Mouse (Mus musculus) kidney, adult 11 months (tissue): ENCODE results near the gene Ywhah.
"Not testable (repeated sequence)": the region's sequence is repeated elsewhere in the genome, so short reads cannot be mapped to it uniquely, and the experiment has no call there.

Source experiments
- DNase-seq: peaks from one replicate; pipeline ENCODE4 v3.0.0; 2022

Ywhah gene

DNA sequence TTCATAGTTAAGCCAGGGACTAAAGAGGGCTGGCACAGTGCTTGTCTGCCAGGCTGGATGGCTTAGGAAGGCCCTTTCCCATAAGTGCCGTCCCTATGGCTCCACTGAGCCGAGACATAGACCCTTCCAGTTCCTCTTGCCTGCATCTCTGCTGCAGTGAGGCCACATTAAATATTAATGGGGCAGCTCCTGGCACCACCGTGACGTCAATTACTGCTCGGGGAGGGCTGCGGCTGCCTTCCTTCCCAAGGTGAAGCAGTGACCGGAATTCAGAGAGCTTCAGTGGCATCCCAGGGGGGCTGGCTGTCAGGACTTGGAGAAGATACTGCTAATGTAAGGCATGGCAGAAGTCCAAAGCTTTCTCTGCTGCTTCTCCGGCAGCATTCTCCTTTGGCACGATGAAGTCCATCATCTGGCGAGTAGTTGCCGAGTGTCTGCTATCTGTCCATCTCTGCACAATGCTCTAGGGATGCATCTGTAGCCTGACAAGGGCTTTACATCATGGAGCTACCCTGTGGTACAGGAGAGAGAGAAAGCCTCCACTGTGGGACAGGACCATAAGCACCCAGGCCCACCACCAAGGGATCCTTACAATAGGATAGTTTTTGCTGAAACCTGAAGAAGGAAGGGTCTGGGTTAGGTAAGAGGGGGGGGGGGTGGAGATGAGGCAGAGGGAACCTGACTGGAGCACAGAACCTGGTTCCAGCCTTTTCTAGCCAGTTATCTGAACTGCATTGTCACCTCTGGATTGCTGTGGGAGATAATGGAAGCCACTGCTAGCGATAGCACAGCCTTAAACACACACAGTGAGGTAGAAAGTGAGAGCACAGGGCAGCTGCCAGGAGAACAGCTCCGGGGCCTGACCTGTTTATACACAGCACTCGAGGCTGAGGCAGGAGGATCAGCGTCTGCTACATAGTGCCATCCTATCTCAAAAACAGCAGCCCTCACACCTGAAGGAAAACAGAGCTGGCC, 7.2 kb upstream of the Ywhah start:
- DNase-seq = no peak

DNA sequence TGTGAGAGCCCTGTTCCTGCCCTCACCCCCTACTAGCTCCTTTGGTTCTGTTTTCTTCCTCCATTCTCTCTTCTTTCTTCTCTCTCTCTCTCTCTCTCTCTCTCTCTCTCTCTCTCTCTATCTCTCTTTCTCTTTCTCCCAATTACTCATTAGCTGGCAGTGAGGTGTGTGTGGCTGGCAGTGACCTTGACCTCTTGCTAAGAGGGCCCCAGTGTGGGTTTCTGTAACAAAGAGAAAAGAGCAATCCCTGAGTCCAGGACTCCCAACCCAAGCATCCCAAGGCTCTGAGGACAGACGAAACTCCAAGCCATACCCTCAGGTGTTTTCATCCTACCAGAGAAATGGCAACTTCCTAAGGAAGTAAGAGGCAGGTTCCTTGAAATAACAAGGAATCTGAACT, 4.5 kb upstream of the Ywhah start:
- DNase-seq = no peak

DNA sequence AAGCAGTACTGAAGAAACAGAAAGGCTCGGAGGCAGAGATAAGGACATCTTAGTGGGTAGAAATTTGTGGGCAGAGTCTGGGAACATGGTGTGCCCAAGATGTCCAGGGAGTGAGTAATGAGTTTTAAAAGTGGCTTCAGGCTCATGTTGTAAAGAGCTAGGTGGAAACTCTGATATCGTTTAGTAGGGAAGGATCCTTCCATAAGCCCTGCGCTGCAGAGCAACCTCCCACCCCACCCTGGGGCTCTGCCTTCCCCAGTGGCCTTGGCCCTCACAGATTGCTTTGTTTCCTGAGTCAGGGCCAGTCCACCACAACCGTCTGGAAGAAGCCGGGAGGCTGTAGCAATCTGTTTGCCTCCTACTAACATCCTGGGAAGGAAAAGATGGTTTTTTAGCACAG, 3.0 kb upstream of the Ywhah start:
- DNase-seq = no peak

DNA sequence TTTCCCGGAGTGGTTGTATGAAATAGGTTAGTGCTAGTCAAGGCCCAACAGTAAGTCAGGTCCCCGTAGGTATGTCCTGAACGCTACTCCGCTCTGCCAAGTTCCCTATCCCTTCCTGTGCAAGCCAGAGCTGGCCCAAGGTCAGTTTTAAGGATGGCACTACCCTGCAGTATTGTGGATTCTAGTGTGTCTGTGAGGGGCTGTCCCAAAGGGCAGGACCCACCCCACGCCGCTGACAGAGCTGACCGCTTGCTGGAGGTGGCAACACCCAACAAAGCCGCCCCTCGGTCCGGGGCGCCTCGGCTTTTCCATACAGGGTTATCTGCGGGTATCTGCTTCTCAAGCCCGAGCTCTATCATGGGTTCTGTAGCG, 441 bp upstream of the Ywhah start:
- DNase-seq = no peak

DNA sequence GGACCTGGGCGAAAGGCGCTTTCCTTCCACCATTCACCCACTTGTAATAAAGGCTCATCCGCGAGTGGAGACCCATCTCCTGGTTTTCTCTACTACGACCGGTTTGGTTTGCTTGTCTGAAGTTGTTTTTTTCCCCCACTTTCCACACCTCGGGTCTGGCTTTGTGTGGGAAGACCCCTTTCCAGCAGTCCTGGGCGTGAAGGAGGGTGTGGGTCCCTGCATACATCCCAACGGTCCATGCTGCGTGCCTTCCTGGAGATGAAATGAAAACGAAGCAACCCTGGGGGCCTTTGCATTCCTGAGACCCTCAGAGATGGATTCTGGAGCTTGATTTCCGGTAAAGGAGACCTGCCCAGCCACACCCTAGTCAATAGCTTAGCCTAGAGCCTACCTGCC, 808 bp downstream of the Ywhah start:
- DNase-seq = no peak

DNA sequence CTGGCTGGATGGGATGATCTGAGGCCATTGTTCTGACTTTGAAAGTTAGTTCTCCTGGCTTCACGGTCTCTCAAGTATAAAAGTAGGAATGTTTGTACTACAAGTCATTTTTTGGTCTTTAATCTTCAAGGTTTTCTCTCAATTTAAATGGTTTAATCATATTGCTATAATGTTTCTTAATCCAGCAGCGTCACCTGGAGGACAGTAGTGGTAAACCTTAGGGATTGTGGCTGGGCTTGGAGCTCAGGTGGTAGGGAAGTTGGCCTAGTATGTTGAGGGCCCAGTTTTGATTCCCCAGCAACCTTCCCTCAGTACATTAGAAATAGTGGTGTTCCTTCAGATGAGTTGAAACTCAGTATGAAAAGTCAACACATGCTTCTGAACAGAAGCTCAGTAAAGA, 3.0 kb downstream of the Ywhah start:
- DNase-seq = no peak

DNA sequence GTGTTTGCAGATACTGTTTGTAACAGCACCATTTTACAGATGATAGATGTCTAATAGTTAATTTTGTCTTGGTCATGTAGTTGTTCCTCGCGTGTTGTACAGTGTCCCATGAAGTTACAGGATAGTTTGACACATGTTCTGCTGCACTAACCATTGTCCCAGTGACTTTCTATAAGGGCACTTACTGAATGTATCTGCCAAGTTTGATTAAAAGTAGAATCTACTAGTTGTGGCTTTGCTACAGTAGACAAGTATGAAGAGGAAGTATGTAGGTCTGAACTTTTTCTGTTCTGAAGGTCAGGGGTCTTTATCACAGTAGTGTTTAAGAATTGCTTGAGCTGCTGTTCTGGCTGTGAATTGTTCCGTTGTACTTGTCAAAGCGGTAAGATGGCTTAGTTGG, 4.7 kb downstream of the Ywhah start:
- no peak for DNase-seq

DNA sequence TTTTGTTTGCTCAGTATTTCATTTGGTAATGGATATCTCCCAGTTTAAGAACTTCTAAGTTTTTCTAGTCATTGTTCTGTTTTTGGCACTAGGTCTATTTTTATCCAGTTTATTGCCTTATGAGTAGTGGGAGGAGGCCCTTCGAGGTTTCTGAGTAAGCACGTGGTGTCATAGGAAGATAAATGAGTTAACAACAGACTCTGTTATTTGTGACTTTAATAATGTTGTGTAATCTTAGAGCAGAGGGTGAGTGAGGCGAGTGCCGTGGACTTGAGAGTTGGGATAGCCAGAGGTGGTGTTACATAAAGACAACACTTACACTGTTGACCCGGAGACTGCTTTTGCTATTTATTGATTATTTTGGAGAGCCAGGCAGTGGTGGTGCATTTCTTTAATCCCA, 5.9 kb downstream of the Ywhah start:
- no peak for DNase-seq

DNA sequence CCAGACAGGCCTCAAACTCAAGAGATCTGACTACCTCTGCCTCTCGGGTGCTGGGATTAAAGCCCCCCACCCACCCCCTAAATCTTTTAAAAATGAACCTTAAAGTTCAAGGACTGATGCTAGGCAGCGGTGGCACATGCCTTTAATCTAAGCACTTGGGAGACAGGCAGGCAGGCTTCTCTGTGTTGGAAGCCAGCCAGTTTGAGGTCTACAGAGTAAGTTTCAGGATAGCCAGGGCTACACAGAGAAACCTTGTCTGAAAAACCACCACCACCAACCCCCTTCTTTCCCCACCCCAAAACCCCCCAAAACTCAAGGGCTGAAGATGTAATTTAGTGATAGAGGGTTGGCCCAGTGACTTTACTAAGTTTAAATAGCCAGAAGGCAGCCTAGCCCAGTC, 10.0 kb downstream of the Ywhah start:
- DNase-seq = no peak

DNA sequence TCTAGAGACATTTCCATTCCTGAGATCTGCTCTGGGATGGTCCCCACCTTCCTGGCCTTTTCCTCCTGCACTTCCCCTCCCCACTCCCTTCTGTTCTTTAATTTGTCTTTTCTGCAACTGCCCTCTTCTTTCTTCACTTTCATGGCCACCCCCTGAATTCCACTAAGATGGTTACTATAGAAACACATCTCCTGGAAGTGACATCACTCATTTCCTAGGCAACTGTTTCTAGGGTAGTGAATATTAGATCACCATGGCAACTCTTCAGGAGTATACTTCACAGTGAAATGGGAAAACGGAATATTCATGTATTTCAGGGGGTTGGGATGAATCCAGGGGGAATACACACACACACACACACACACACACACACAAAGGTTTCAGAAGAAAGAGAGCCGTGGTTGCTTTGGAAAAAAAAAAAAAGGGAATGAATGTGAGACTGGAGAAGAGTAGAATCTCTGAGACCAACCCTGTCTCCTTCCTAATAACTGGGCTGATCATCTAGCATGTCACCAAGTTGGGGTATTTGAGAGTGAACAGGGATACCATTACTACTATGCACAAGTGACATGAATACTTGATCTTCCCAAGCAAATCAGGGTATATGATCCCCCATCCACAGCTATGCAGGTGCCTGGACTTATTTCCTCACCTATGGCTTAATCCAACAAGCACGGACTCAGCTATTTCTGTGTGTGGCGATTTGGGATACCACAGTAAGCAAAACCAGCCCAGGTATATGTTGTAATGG, 12.0 kb downstream of the Ywhah start:
- no peak for DNase-seq

DNA sequence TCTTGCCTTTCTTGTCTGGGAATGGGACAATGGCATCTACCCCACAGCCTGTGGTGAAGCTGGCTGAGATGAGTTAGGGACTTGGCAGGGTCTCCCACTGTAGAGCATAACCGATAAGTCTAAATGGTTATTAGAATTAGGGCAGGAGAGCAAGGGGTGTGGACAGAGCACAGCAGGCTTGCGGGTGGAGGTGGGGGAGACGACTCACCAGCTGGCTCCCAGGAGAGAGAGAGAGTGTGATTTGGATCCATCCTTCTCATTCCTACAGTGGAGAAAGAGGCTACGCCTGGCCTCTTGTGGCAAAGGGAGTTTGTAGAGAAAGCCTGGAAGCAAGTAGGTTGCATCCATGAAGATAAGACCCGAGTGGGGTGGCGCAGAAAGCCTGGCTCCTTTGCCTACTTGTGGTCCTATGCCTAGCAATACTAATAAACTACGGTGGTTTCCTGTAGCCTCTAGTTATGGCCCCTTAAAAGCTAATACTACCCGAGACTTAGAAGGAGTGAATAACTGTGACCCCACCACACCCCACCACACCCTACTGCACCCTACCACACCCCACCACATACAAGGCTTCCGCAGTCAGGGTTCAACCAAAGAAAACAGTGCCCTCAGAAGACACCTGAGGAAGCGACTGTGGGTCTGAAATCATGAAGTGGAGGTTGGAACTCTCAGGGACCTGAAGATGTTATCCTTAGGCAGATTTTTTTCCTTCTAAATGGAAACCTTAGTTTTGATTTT, 13.6 kb downstream of the Ywhah start:
- DNase-seq = no peak

DNA sequence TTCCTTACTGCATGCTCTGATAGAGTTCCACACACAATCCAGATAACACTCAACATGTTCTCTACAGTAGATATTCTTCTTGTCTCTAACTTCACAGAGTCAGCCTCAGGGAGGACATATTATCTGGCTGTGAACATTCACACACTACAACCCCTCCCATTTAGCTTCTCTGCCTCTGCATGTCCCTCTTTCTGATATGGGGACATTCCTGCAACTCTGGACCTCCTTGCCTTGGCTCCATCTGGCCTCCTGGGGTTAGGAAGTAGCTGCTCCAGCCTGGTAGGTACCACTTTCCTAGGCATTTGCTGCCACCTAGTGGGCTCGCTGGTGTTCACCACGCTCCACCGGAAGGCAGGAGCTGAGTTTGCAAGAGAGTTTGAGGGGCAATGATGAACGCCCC, 14.5 kb downstream of the Ywhah start:
- DNase-seq = peak; percentile 58

DNA sequence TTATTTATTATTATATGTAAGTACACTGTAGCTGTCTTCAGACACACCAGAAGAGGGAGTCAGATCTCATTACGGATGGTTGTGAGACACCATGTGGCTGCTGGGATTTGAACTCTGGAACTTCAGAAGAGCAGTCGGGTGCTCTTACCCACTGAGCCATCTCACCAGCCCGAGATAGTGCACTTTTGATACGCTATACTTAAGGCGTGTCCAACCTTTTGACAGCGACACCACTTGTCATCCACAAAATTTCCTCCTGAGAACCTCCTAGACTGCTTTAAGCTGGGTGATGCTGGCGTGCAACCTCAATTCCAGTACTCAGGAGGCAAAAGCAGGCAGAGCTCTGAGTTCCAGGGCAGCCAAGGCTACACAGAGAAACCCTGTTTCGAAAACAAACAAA, 15.0 kb downstream of the Ywhah start:
- DNase-seq = not testable (repeated sequence)

DNA sequence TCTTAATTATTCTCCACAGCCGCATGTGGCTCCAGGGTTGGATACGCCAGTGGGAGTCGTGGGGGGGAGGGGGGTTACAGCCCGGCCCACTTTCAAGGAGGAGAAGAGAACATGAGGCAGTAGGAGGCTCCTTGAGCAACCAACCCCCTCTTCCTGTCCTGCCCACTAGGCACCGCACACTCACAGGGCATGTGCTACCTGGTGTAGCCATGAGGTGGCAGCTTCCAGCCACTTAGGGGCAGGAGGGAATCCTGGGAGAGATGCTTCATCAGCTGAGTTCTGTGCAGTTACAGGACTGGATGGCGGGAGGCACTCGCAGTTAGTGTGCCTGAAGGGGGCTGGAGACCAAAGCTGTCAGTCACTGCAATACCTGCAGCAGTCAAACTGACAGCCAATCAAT, 15.5 kb downstream of the Ywhah start:
- DNase-seq = no peak

DNA sequence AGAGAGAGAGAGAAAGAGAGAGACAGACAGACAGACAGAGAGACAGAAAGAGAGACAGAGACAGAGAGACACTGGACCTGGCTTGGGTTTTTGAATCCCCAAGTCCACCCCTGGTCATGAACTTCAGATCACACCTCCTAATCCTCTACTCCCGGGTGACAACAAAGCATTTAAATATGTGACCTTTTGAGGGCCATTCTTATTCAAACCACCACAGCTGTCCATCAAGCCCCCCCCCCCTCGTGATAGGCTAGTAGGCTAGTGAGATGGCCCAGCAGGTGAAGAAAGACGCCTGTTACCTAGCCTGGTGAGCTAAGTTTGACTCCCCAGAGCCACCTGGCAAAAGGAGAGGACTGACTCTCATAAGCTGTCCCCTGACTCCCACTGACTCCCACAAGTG, 16.3 kb downstream of the Ywhah start:
- no peak for DNase-seq

DNA sequence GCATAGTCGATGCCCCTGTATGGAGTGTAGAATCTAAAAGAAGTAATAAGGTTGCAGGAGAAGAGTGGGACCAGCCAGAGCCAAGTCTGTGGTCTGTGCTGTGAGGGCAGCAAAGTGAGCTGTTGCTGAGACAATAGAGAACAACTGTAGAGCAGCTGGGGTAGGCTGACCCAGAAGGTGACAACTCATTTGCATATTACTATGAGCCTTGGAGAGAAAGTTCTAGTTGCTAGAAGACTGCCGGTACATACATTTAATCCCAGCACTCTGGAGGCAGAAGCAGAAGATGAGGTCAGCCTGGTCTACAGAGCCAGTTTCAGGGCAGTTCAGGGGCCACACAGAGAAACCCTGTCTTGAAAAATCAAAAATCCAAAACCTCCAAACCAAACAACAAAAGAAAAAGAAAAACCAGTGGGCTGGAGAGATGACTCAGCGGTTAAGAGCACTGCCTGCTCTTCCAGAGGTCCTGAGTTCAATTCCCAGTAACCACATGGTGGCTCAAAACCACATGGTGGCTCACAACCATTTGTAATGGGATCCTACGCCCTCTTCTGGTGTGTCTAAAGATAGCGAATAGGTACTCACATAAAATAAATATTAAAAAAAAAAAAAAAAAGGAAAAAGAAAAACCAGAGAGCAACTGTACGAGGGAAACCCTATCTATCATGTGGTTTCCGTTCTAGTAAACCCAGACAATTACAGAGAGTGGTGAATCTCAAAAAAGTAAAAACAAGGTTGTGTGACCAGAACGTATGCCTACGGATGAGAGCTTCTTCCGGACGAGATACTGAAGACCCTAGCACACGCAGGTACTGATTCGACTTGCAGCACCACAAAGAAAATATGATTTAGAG, 20.3 kb downstream of the Ywhah start:
- DNase-seq = no peak

DNA sequence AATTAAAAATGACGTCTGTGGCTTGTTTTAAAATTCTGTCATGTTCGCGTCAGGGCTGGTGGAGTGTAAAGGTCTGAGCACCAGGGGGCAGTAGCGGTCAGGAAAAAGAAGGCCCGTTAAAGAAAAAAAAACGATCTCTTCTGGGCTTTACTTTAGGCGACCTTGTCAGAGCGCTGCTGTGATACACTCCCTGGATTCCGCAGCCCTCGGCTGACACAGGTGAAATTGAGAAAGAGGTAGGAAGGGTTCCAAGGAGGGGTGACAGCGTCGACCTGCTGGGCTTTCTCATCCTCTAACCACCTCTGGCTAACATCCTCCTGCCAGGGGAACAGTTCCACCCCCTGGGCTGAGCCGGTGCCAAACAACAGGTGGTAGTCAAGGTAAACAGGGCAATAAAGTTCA, 20.9 kb downstream of the Ywhah start:
- DNase-seq = peak; percentile 65

DNA sequence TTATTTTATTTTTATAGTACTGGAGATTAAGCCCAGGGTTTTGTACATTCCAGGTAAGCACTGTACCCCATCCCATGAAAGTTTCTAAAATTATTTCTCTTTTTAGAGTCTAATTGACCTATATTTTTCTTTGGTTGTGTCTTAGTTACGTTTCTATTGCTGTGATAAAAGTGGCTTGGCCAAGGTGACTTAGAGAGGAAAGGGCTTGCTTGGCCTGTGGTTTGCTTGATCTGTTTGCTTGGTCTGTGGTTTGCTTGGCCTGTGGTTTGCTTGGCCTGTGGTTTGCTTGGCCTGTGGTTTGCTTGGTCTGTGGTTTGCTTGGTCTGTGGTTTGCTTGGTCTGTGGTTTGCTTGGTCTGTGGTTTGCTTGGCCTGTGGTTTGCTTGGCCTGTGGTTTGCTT, 22.1 kb downstream of the Ywhah start:
- not testable (repeated sequence) for DNase-seq

DNA sequence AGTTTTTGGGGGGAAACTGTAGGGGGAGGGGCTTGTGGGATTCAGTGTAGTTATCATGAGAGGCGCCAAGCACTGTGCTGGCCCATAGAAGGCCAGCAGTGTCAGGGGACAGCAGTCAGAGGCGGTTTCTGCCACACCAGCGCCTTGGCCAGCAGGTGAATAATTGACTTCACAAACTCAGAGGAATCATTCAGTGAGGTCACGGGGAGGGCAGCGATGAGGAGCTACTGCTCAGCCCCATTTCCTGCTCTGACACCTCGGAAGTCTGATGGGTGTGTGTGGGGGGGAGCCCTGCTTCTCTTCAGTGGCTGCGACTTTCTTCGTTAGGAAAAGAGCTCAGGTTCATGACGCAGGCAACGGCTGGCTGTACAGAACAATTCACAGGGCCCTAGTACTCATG, 24.8 kb downstream of the Ywhah start:
- DNase-seq = peak; percentile 82

DNA sequence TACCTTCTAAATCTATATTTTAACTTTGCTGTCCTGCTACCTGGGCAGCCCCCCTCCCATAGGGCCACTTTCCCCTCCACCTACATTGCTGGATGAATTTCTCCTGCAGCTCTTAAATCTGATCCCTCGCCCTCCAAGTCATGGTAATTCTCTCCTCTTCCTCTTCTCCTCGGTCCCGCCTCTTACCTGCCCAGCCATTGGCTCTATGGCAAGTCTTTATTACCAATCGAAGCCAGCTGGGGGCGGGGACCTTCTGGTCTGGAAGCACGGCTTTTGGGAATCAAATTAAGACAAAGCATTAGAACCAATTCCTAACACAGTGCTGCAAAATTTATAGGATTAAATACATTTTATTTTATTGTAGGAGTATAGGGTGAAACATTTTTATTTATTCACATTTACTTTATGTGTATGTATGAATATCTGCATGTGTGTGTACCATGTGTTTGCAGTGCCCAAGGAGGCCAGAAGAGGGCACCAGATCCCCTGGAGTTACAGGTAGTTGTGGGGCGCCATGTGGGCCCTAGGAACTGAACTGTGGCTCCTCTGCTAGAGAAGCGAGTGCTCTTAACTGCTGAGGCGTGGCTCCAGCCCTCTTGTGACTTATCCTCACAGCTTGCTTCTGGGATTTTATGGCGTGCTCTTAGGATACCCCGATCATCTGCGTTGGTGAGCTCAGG, 26.2 kb downstream of the Ywhah start:
- DNase-seq = no peak

DNA sequence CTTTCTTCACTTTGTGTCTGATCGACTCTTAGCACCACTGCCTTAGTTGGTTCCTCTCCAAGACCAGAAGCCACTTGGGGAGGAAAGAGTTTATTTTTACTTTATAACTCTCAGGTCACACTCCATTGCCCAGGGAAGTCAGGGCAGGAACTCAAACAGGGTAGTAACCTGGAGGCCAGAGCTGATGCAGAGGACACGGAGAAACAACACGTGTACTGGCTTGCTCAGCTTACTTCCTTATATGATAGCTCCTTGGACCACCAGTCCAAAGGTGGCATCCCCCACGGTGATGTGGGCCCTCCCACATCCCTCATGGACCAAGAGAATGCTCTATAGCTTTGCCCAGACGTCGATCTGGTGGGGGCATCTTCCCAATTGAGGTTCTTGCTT, 26.7 kb downstream of the Ywhah start:
- peak; percentile 83 for DNase-seq
